Mouse (Mus musculus) NIH3T3 (cell line): ENCODE data around the gene Lrrn4.

Experiments
- DNase-seq: peaks from one replicate; pipeline ENCODE4 v3.0.0-alpha.2; 2012; ENCODE audit warnings: low read depth

Gene Lrrn4

DNA sequence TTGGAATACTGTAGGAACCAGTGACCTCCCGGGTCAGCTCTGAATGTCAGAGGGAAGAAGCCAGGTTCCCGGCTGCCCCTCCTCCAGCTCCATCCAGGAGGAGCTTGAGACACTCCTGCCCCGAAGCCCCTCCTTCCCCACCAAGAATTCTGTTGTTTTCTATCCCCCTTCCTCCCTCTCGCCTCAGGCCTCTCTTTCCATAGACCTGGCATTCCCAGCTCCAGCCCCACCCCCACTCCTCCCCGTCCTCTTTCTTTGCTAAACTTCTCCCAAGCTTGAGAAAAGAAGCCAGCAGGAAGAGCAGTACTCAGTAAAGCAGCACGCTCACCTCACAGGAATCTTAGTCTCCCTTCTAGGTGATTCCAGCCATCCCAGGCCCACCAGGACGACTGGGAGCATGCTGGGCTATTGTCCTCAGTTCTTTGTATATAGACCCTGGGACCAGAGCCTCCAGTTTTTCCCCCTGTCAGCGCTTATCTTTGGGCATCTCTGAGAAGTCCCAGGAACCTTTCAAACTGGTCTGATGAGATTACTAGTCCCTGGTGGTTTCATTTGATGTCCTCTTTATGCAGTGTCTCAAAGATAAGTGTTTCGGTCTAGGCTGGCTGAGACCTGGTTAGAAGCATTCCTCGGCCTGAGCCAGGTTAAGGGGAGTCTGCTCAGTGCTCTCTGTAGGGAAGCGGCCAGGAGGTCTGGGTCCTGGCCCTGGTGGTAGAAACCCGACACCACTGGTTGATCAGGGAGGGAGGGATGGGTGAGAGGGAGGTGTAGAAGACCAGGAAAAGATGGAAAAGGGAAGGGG, at the start of gene Lrrn4:
Gene Lrrn4, minus strand, starts transcription at position 48 of the 802 bp plus-strand sequence.
- no peak for DNase-seq

DNA sequence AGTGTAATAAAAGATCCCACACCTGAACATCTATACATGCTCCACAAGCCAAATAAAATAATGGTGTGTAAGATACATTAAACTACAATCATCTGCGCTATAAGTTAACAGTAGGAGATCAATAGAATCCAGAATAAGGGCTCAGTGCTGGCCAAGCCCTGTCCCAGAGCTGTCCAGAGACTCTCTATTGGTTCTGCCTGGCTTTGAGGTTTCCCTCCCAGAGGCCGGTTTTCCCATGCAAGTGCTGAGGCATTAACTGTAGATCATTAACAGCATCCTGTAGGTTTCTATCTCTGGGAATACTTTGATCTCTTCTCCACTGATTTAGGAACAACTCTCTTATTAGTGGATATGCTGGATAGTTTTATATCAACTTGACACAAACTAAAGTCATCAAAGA, 48.3 kb upstream of the Lrrn4 start:
- no peak for DNase-seq

DNA sequence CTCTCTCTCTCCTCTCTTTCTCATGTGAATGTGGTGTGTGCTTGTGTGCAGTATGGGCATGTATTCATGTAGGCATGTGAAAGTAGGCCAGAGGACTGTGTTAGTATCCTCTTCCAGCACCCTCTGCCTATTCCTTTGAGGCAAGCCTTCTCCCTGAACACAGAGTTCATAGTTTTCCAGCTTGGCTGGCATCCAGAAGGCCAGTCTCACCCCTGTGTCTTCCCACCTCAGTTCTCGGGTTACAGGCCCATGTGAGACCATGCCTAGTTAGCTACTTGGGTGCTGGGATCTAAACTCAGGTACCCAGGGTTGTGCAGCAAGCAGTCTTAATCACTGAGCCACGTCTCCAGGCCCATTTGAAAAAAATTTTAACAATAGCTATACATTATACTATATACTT, 47.2 kb upstream of the Lrrn4 start:
- no peak for DNase-seq

DNA sequence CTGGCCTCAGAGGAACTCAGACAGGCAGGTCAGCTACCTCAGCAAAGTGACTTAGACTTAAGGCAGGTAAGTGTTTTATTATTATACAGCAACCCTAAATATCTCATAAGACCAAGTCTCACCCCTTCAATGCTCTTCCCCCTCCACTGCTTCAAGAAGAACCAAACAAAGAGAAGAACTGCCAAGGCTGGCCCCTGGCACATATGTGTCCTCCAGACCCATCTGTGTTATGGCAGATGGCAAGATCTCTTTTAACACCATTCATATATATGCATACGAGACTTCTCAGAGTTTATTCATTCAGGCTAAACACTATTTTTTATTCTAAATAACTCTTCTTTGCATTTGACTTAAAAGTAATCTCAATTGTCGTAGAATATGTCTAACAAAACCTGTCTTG, 46.6 kb upstream of the Lrrn4 start:
- DNase-seq: no peak

DNA sequence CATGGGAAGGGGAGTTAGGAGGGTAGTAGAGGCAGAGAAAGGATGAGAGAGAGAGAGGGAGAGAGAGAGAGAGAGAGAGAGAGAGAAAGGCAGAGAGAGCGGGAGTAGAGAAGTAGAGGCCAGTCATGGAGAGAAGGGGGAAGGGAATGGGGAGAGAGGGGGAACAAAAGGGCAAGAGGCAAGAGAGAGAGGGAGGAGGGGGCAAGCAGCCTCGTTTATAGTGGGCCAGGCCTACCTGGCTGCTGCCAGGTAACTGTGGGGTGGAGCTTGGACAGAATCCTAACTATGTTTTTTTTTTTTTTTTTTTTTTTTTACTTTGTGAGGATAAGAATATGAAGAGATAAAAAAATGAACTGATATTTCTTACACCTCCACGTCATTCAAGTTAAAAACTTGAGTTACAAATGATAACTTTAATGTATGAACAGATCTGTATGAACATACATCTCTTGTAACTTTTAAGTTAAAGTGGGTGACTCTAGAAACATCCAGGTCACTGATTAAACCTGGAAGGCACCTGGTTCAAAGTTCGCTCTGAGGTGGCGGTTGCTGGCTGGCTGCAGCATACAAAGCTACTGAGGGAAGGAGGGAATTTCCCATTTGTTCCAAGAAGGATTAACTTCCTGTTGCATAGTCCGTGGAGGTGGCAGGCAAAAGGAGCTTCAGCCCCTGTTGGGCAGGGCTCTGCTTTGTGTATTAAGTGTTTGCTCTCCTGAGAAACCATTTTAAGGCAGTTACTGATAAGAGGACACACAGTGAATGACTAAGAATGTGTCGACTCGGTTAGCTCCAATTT, 42.8 kb upstream of the Lrrn4 start:
- DNase-seq: no peak

DNA sequence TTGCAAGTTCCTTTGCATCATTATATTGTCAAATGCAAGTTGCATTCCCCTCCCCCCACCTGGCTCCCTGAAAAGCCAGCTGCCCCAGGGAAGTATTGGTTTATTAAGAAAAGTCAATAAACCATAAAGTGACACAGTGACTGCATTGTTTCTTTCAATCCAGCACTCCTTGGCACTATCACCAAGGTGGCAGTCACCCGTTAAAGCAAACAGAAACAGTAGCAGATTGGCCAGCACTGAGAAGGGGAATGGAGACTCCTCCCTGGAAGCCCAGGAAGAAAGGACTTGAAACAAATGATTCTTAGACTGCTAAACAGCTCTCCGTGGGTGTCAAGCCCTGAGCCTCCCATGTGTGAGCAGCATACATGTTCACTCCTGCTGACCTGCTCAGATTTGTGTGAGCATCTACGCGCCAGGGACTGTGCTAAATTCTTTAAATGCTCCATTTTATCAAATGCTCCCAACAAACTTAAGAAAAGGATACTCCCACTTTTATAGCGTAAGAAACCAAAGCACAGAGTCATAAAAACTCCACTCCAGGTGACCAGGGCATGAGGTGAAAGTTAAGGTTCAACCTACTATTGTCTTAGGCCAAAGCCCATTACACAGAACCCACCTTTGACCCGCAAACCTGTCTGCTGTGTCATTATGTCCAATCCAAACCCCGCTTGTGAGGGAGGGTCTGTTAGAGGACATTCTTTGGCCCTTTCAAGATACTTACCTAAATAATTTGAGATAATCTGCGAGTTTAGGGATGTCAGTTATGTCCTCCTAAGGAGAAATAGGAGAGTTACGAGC, 41.6 kb upstream of the Lrrn4 start:
- no peak for DNase-seq

DNA sequence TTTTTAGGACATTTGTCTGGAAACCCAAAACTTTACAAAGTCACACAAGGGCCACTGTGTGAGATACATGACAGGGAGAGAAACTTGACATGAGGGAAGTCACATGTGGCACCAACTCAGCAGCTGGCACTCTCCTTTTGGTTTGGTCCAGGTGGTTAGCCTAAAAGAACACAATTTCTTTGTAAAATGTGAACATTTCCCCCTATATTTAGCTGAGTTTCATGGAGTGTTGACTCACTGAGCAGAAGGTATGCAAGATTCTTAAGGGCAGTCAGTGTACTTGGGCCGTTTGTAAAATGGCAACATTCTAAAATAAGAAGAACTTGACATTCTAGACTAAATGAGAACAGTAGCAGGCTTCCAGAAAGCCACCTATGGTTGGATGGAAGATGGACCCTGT, 34.1 kb upstream of the Lrrn4 start:
- no peak for DNase-seq

DNA sequence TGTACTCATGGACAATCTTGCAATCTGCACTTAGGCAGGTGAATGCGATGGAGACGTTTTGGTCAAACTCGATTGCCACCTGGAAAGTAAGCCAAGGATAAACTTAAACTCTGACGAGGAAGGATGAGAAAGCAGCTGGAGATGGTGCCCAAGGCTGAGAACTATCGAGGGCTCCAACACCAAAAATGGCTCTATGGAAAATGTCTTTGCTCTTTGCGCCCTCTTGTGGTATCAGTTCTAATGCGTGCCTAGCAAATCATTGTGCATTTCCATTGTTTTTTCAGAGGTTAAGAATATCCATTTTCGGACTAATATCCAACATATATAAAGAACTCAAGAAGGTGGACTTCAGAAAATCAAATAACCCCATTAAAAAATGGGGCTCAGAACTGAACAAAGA, 26.1 kb upstream of the Lrrn4 start:
- DNase-seq: peak; percentile 60

DNA sequence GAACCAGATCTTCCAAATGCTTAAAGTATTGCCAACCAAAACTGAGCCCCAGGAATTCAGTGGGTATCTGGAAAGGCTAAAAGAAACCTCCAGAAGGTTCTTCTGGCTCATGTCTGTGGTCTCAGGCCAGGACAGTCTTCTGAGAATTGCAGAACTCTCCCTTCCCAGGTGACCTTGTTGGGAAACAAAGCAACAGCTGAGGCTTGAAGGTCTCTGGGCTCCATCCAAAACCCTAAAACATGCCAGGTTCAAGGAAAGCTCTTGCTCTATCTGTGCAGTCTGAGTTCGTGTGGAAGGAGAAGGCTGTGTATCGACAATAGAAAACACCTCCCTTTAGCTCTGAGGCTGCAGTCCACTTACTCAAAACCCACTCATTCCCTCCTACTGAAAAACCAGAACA, 24.3 kb upstream of the Lrrn4 start:
- DNase-seq: no peak

DNA sequence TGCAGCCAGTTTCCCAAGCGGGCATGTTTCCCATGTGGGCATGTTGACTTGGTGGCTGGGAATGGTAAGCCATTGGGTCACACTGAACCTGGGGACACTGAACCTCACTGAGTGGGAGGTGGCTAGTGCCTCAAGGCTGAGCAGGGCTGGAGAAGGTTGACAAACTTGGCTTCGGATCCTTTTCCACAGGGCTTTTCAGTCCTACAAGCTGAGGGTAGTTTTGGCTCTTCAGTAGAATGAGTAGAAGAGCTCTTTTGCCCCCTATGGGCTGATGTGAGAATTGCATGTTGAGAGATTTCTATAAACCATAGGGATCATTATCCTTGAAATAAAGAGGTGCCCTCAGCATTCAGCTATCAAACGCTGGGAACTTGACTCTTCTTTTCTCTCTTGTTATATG, 22.8 kb upstream of the Lrrn4 start:
- DNase-seq: peak; percentile 82

DNA sequence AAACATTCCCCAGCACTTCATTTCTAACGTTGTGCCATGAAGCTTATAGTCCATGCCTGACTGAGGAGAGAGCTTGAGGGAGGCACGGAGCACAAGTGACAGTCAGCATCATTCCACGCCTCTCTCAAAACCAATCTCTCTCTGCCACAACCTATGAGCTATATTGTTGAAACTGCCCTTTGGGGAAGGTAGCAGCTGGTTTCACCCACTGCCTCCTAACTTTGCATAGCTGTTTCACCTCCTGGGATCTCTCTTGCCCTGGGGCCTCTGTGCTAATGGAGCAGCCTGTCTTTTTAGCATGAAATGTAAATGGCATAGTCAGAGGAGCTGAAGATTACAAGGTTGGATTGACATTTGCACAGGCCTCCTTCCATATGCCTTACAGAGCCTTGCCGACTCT, 21.4 kb upstream of the Lrrn4 start:
- no peak for DNase-seq

DNA sequence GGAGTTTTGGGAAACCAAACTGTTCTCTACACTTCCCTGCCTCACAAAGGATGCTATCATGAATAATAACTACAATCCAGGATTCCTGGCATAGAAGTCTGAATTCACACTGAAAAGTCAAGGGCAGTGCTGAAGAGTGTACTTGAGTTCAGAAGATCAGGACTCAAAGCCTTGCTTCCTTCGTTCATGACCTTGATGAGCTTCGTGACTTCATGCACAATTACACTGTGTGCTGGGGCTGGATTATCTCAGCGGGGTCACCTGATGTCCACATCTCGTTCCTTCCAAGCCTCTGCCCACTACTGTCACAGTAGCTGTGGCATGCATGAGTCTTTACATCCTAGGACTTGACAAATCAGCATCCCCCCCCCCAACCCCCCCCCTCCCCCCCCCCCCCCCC, 20.9 kb upstream of the Lrrn4 start:
- DNase-seq: no peak

DNA sequence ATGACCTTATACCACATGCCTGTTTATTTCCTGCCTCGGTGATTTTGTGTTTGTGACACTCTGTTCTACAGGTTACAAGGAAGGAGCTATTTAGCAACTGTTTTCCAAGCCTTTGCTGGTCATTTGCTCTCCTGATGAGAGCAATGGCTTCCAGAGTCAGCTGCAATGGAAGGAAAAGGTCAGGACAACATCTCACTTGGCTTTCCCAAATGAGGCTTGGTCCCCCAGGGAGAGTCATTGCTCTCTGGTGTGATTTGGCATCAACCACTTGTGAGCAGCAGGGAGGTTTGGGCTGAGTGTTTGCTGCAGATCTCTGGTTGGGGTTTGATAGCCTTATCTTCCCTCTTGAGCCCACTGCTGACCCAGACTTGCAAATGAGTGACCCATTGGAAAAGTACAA, 19.9 kb upstream of the Lrrn4 start:
- no peak for DNase-seq

DNA sequence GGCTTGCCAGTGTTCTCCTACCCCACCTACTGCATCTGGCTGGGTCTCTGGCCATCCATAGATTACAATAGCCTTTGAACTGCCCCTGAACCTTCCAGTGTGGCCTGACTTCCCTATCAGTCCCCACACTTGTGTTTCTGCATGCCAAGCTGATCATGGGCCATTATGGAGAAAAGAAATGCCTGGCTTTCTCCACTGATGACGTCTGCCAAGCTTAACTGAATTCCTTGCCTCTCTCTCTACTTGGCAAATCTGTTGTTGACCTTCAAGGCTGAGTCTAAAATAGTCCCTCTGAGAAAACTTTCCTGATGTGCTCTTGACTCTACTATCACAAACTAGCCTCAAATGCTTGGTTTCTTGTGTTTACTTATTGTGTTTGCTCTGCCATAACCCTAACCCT, 17.5 kb upstream of the Lrrn4 start:
- DNase-seq: no peak

DNA sequence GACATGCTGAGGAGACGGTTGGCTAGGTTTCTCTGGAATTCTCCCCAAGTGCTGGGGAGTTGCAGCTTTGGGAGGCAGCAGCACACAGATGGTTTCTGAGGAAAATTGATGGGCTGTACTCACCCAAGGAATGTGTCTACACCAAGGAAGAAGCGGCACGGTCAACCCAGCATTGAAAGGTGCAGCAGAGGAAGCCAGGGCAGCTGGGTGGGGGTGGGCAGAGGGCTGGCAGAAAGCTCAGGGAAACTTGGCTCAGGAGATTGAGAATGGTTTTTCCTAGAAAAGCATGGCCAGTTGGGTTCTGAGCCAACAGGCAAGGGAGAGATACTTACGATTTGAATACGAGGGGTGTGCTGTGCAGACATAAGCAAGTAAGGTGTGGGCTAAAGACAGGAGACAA, 13.1 kb upstream of the Lrrn4 start:
- no peak for DNase-seq

DNA sequence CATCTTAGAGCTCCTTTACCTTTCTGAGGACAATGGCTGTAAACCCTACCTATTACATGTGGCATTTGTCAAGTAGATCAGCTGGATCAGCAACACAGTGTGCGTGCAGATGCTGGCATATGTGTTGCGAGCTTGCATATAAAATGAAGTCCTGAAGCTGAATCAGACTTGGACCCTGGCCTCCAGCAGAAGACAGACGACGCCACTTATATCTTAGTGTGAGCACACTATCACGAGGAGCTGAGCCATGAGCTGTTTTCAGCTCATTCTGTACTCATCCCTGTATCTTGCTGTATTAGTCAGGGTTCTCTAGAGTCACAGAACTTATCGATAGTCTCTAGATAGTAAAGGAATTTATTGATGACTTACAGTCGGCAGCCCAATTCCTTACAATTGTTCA, 4.6 kb upstream of the Lrrn4 start:
- DNase-seq: no peak

DNA sequence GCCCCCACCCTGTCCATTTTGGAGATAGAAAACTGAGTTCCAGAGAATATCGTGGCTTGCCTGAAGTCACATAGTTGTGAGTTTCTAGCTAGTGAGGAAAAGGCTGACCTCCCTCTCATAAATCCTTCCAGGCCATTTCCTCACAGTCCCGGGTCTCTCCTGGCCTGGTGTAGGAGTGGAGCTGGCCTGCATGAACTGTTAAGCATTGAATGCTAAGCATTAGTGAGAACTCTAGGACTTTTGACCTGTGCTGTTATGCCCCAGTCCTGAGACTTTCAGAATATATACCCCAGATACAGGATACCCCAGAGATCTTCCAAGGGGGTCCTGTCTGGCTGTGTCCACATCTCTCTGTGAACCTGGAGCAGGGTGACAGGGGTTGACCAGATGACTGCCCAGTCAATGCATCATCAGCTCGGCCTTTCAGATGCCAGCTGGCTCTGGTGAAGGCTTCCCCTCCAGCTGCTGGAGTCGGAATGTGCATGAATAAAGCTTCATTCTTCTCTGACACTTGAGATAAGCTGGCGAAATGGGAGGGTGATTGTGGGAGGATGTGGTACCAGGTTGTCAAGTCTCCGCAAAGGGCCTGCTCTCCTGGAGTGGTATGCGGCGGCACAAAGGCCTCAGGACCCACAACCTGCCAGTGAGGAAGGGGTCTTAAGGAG, 3.7 kb upstream of the Lrrn4 start:
- peak; percentile 18 for DNase-seq

DNA sequence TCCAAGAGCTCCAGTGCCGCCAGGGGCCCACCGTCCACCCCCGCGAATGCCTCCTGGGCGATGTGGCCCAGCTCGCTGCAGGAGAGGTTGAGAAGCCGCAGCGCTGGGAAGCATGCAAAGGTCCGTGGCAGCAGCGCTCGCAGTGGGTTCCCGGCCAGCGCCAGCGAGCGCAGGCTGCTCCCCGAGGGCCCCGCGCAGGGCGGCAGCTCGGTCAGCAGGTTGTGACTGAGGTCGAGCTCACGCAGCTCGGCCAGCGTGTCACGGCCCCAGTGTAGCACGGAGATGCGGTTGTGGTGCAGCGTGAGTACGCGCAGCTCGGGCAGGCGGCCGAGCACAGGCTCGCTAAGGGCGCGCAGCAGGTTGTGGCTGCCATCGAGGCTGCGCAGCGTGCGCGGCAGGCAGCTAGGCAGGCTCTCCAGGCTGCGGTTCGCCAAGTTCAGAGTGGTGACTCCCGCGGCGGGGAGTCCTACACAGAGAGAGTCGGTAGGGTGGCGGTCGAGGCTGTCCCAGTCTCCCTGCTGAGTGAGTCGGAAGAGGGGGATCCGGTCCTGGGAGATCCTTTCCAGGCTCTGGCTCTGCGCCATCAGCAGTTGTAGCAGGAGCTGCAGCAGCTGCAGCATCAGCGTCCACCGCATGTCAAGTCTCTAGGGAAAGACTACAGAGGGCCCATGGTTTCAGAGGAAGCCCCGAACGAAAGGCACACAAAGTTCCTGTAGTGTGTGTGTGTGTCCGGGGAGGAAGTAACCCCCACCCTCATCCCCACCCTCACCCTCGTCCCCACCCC, 1.2 kb downstream of the Lrrn4 start:
- DNase-seq: no peak

DNA sequence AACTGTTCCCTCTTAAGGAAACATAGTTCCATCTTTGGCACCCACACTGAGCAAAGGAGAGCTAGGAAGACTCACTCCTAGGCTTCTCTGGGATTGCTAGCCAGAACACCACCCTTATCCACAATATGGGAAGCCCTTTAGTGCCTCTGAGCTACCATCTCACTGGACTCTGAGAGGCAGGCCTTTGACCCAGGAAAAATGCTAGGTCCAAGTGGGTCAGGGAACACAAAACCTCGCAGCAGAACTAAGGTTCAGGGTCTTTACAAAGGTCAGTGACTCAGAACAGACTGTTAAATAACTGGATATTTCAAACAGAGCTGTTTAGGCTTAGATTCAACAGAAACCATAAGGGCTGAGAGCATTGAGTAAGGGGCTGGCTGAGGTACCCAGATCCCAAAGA, 3.7 kb downstream of the Lrrn4 start:
- no peak for DNase-seq

DNA sequence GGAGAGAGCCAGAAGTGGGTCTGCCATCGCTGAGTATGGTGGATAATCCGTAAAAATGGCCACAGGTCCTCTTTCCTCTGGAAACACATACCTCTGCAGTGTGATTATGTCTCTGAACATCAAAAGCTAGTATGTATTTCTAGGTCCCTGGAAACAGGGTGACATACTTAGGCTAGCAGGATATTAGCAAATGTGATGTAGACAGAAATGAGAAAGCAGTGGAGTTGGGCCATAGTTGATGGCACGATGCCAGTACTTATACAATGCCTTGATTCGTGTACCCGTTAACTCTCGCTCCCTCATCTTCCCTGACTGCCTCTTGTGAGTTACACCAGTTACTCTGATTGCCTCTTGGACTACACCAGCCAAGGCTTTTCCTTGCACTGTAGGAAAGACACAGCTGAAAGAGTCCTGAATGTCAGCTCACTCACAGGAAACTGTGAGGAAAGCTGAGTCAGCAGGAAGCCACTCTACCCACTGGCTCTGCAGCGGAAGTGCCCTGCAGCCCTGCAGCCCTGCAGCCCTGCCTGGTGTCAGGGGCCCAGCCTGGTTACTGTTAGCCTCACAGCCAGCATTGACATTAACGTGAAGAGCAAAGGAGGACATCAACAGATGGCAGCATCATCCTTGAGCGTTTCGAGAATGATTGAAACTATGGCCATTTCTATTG, 6.9 kb downstream of the Lrrn4 start:
- peak; percentile 13 for DNase-seq

DNA sequence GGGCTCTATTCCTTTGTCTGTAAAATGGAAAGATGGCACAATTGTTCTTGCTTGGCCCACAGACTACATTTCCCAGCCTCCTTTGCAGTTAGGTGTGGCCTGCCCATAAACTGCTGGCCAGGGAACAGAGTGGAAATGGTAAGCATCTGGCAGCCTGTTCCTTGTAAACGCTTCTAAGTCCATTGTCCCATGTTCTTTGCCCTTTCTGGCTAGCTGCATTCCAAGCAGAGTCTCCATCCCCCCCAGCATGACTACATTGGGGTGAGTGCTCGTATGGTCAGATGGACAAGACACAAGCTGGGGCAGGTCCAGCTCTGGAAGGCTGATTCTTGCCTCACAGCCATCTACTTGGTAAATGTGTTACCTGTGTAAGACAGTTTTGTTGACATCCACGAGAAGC, 9.0 kb downstream of the Lrrn4 start:
- peak; percentile 36 for DNase-seq
